Mouse (Mus musculus) heart, postnatal 0 days (tissue): ENCODE measurements around the gene Crat.

ENCODE experiments used
- CTCF ChIP-seq: IDR thresholded peaks from 2 replicates; pipeline ENCODE4 v1.5.1; 2016; ENCODE audit warnings: antibody characterized with exemption, control low read depth, low read depth
- EP300 ChIP-seq: IDR thresholded peaks from 2 replicates; pipeline ENCODE4 v1.6.1; 2016; ENCODE audit warnings: antibody characterized with exemption, low read depth

DNA sequence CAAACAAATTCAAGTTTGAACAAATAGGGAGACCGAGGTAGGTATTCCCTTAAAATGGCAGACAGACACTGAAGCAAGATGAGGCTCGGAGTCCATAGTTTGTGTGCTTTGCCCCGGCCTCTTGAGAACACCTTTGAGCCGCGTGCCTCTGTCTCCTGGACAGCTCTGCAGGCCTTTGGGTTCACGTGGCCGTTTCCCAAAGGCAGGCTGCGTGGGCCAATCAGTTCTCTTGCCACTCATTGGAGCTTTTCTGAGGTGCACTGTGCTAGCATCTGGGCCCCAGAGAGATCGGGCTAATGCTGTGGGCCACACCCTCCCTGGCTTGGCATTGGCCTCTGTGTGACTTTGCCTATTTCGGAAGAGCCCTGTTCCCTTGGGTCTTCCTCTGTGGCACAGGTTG lies 39.7 kb downstream of the Crat start:
- TF ChIP-seq CTCF = no peak
- no peak for TF ChIP-seq EP300
